In the genomic region with DNA sequence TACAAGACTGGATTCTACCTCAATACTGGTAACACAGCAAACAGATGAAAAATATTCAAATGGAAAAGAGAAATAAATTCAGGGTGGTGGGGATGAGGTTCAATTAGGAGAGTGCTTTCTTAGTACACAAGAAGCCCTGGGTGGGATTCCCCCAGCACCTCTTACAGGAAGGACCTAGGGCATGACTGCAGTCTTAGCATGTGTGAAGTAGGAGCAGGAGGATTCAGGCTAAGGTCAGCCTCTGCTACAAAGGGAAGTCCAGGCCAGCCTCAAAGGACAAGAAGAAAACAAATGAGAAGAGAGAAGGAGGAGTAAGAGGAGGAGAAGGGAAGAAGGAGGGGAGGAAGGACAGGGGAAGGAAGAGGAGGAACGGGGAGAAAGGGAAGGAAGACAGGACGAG, we compare ENCODE assay signal across 10 mouse cellular contexts. TPM values are rescaled to one million over a fixed set of nuclear protein-coding genes. Genes with fewer than 3 reads are reported as not detected.
DNase-seq lines count a peak whose midpoint lies in the region; ATAC-seq and TF ChIP-seq lines count a peak whose summit lies in the region.
"Had no signal": no experiment of that assay in that cellular context is flagged by ENCODE, and none has a peak within 500 bp of the region (broad histone marks: within the 10 kb centered on the region; RNA-seq: fewer than 3 reads in every experiment).

No protein-coding gene starts in this region.

- no peaks in the 10 kb centered on the region for H3K36me3 ChIP-seq in heart, embryonic 12.5 days
- H3K36me3 ChIP-seq in liver, postnatal 0 days (replicated peaks; ENCODE audit: insufficient read depth, low read length): no peaks in the 10 kb centered on the region
- H3K36me3 ChIP-seq: G1E had no signal

- H3K9me3 ChIP-seq in heart, embryonic 12.5 days (replicated peaks): peaks cover 7% of the 10 kb centered on the region
- no peaks in the 10 kb centered on the region for H3K9me3 ChIP-seq in liver, postnatal 0 days (ENCODE audit: low read length)

- no peak for DNase-seq in heart, postnatal 10 days
- peak; percentile 36 to 39 for DNase-seq in B cell, adult 2 months
- no peak for DNase-seq in liver, postnatal 0 days
- DNase-seq in gastrocnemius, postnatal 14 days: no peak
- DNase-seq in urinary bladder, postnatal 25 days (ENCODE audit: low spot score): no peak
- no peak for DNase-seq in right cerebral cortex, postnatal 14 days
- DNase-seq: lung, adult 2 months had no signal

- 39% methylated on average over 2 of the region's 2 CpGs for WGBS in heart, embryonic 12.5 days
- 14% methylated on average over 2 of the region's 2 CpGs for WGBS in liver, postnatal 0 days (ENCODE audit: insufficient replicate concordance)

- TF ChIP-seq EP300 in liver, postnatal 0 days (IDR thresholded peaks at IDR 0.05; ENCODE audit: low read depth): no peak

- H3K27me3 ChIP-seq in heart, embryonic 12.5 days (replicated peaks): no peaks in the 10 kb centered on the region
- H3K27me3 ChIP-seq in liver, postnatal 0 days (ENCODE audit: insufficient read depth, low read length): no peaks in the 10 kb centered on the region

- no peak for ATAC-seq in heart, embryonic 12.5 days (ENCODE audit: insufficient number of reproducible peaks, low FRiP score)
- ATAC-seq in granulocyte monocyte progenitor cell, adult 5-6 weeks (replicated peaks; ENCODE audit: poor library complexity, severe bottlenecking): peak; percentile 11; the same call in 1 of the 2 replicates
- no peak for ATAC-seq in liver, postnatal 0 days

- intact Hi-C loops in heart, postnatal 10 days (cut with DNase I): no loop called here
- intact Hi-C loops in gastrocnemius, postnatal 14 days (cut with DNase I; ENCODE audit: low total_unique reads): no loop called here

- no peak for TF ChIP-seq CTCF in liver, postnatal 0 days (IDR thresholded peaks at IDR 0.05; ENCODE audit: low read depth)

- peak overlapping the region; percentile 96 for H3K27ac ChIP-seq in heart, embryonic 12.5 days (ENCODE audit: poor library complexity, severe bottlenecking)
- peak overlapping the region; percentile 83 for H3K27ac ChIP-seq in liver, postnatal 0 days (ENCODE audit: low read depth)

- peak overlapping the region; percentile 66 for H3K4me2 ChIP-seq in heart, embryonic 12.5 days
- peak overlapping the region; percentile 75; the same call in 1 of the 2 replicates for H3K4me2 ChIP-seq in liver, postnatal 0 days (ENCODE audit: low read depth, low read length)

- no peak overlapping the region for H3K4me3 ChIP-seq in heart, embryonic 12.5 days
- H3K4me3 ChIP-seq in liver, postnatal 0 days (ENCODE audit: low read depth, low read length): no peak overlapping the region

- H3K9ac ChIP-seq in heart, embryonic 12.5 days: 0 out of 2 replicates have a peak overlapping the region, but pooled peaks have one; percentile 55
- H3K9ac ChIP-seq in liver, postnatal 0 days (replicated peaks): 0 out of 2 replicates have a peak overlapping the region, but pooled peaks have one; percentile 53

- peaks cover 39% of the 10 kb centered on the region for H3K4me1 ChIP-seq in heart, embryonic 12.5 days (replicated peaks)
- peaks cover 45% of the 10 kb centered on the region for H3K4me1 ChIP-seq in liver, postnatal 0 days (ENCODE audit: insufficient read depth)

RNA-seq across cellular contexts. Expression of gene Chd2, which starts 54.8 kb away (rescaled TPM):
- polyA plus RNA-seq in heart, embryonic 12.5 days (2016; fragmentation: Nextera tagmentation; extraction: Ambion mirVana): 48.5 and 50.4 TPM in 2 replicates
- total RNA-seq in heart, postnatal 10 days (2021): 10 to 100 TPM; 62.3 to 63.3 TPM
- total RNA-seq in granulocyte monocyte progenitor cell, adult 5-6 weeks (2014; fragmentation: Nextera tagmentation): 42.3 and 47.5 TPM in 2 replicates
- 93.8 and 118 TPM in 2 replicates for total RNA-seq in granulocyte monocyte progenitor cell, adult 5-6 weeks (2017)
- 14.1 and 17.2 TPM in 2 replicates for polyA plus RNA-seq in liver, postnatal 0 days (2015; fragmentation: Nextera tagmentation; extraction: Ambion mirVana)
- 10 to 100 TPM; 36.7 to 38.2 TPM for total RNA-seq in gastrocnemius, postnatal 14 days (2021)

Comparison
In these comparisons a context has a peak if more than half of its experiments do, and no peak if none do; other contexts are left out.
1. DNase-seq: peak in B cell, adult 2 months (2 of 2); none in heart, postnatal 10 days (0 of 2), liver, postnatal 0 days (single experiment), gastrocnemius, postnatal 14 days (single experiment), urinary bladder, postnatal 25 days (single experiment) and right cerebral cortex, postnatal 14 days (single experiment).